Mouse (Mus musculus) liver, adult 2 months (tissue): ENCODE data around the gene Abhd12. TPM values are rescaled to one million over a fixed set of nuclear protein-coding genes. Genes with fewer than 3 reads are reported as not detected.

Experiments
- DNase-seq: peaks from one replicate; pipeline ENCODE4 v3.0.0-alpha.2; 2011; ENCODE audit warnings: low read depth, low spot score; ENCODE audit errors: extremely low read depth
- H3K27ac ChIP-seq: fragments of 200-500 bp; replicated peaks from 2 replicates; pipeline ENCODE4 v1.5.1; 2012; ENCODE audit warnings: low read depth, mild to moderate bottlenecking, control low read depth, inconsistent platforms, low read length; ENCODE audit not compliant: insufficient read depth
- H3K27me3 ChIP-seq: fragments of 200-500 bp; 2 replicates; pipeline ENCODE4 v1.6.1; 2012; ENCODE audit warnings: mild to moderate bottlenecking, moderate library complexity, low read length, inconsistent platforms; ENCODE audit not compliant: control insufficient read depth, insufficient read depth
- H3K36me3 ChIP-seq: fragments of 200-500 bp; 2 replicates; pipeline ENCODE4 v1.6.1; 2012; ENCODE audit warnings: low read length, inconsistent platforms; ENCODE audit not compliant: control insufficient read depth, insufficient read depth
- H3K4me1 ChIP-seq: fragments of 200-500 bp; 2 replicates; pipeline ENCODE4 v1.6.1; 2011; ENCODE audit warnings: low read length; ENCODE audit not compliant: control insufficient read depth, insufficient read depth
- H3K4me3 ChIP-seq: fragments of 200-500 bp; 2 replicates; pipeline ENCODE4 v1.5.1; 2011; ENCODE audit warnings: low read depth, mild to moderate bottlenecking, control low read depth, low read length, moderate library complexity; ENCODE audit not compliant: insufficient read depth
- H3K79me2 ChIP-seq: fragments of 200-500 bp; 2 replicates; pipeline ENCODE4 v1.6.1; 2012; ENCODE audit warnings: inconsistent platforms, mild to moderate bottlenecking, low read length, moderate library complexity; ENCODE audit not compliant: control insufficient read depth, insufficient read depth
- H3K9ac ChIP-seq: fragments of 200-500 bp; 2 replicates; pipeline ENCODE4 v1.6.1; 2012; ENCODE audit warnings: low read depth, mild to moderate bottlenecking, control low read depth, inconsistent platforms, low read length
- CTCF ChIP-seq: fragments of 200-500 bp; IDR thresholded peaks from 2 replicates; pipeline ENCODE4 v1.5.1; 2011; ENCODE audit warnings: low read depth, low read length, control low read depth
- POLR2A ChIP-seq: fragments of 200-500 bp; IDR thresholded peaks from 2 replicates; pipeline ENCODE4 v1.6.1; 2011; ENCODE audit warnings: low read length, control low read depth; ENCODE audit not compliant: insufficient read depth; ENCODE audit errors: extremely low read depth
- WGBS: fragments of 180-500 bp; shearing (Covaris S2); methylation state at CpG from one replicate; pipeline ENCODE4 v1.1.7; 2018; 5-methylcytosine and 5-hydroxymethylcytosine counted together
- polyA plus RNA-seq: library from polyadenylated mRNA; depleted of rRNA; stranded (reverse); fragments of >200 nt; gene quantifications from 2 replicates; pipeline ENCODE4 v1.2.3, GENCODE M21; 2012; rRNA removed
- total RNA-seq: library from RNA; depleted of rRNA; stranded (reverse); fragments of >200 nt; gene quantifications from 2 replicates; pipeline ENCODE4 v1.2.3, GENCODE M21; 2014; rRNA removed

Gene Abhd12
- total and polyA plus RNA-seq, 2 experiments: 26.3 to 33.4 TPM

- Histone ChIP-seq H3K4me1 (peaks cover 6% of the 10 kb centered on the region), H3K27ac (no peak overlapping the region), H3K9ac (no peak overlapping the region), H3K36me3 (no peaks in the 10 kb centered on the region), H3K27me3 (no peaks in the 10 kb centered on the region), H3K79me2 (no peaks in the 10 kb centered on the region), H3K4me3 (no peak overlapping the region)
- TF ChIP-seq CTCF (no peak), POLR2A (no peak)
- WGBS: 21% methylated on average over 4 of the region's 4 CpGs
- peak; percentile 55 for DNase-seq
Measured at GRCm38 (mm10) chr2:150788768-150789550, 115.6 kb downstream of the Abhd12 start.

- TF ChIP-seq CTCF (no peak), POLR2A (no peak)
- DNase-seq: no peak
- H3K9ac ChIP-seq: peak overlapping the region; percentile 67; the same call in 1 of the 2 replicates
- H3K4me3 ChIP-seq: peak overlapping the region; percentile 91
- no peaks in the 10 kb centered on the region for H3K36me3 ChIP-seq
- H3K27me3 ChIP-seq: no peaks in the 10 kb centered on the region
- 4% methylated on average over 23 of the region's 23 CpGs for WGBS
- no peak overlapping the region for H3K27ac ChIP-seq
- peaks cover 6% of the 10 kb centered on the region for H3K4me1 ChIP-seq
- H3K79me2 ChIP-seq: no peaks in the 10 kb centered on the region
Measured at GRCm38 (mm10) chr2:150787234-150787771, 117.2 kb downstream of the Abhd12 start.

- Histone ChIP-seq H3K36me3 (no peaks in the 10 kb centered on the region), H3K27me3 (no peaks in the 10 kb centered on the region), H3K4me3 (peak within 1 kb of the TSS; percentile 91), H3K27ac (no peak within 1 kb of the TSS), H3K9ac (peak within 1 kb of the TSS; percentile 67), H3K79me2 (no peaks in the 10 kb centered on the region), H3K4me1 (peaks cover 6% of the 10 kb centered on the region)
- 2% methylated on average over 56 of the region's 58 CpGs for WGBS
- DNase-seq: peak; percentile 73
- no peak for TF ChIP-seq CTCF
- peak; percentile 69 for TF ChIP-seq POLR2A
Measured at GRCm38 (mm10) chr2:150786251-150787180, 118.0 kb downstream of the Abhd12 start, which contains the start of gene Pygb. Pygb (plus strand) TSS chr2:150786735.

GRCm38 (mm10) chr2:150782801-150783200 is 121.7 kb downstream of the Abhd12 start:
- TF ChIP-seq CTCF (no peak), POLR2A (no peak)
- Histone ChIP-seq H3K4me3 (no peak overlapping the region), H3K36me3 (no peaks in the 10 kb centered on the region), H3K27ac (no peak overlapping the region), H3K27me3 (no peaks in the 10 kb centered on the region), H3K9ac (no peak overlapping the region), H3K4me1 (peaks cover 3% of the 10 kb centered on the region; the same call in 1 of the 2 replicates), H3K79me2 (no peaks in the 10 kb centered on the region)
- 93% methylated on average over 2 of the region's 2 CpGs for WGBS
- no peak for DNase-seq

Other genes starting within 250 kb of the Abhd12 start
- 0.47 and 0.83 TPM in 2 replicates for gene Acss1, start 236.2 kb downstream of the Abhd12 start, total RNA-seq
- 0.29 and 0.47 TPM in 2 replicates for gene Acss1, start 236.2 kb downstream of the Abhd12 start, polyA plus RNA-seq
- not detected in 2 replicates for gene Vsx1, start 215.4 kb downstream of the Abhd12 start, total RNA-seq
- gene Vsx1, start 215.4 kb downstream of the Abhd12 start, polyA plus RNA-seq: not detected in 2 replicates
- gene Entpd6, start 155.7 kb downstream of the Abhd12 start, total RNA-seq: 3.9 and 6.6 TPM in 2 replicates
- 8.4 and 8.9 TPM in 2 replicates for gene Entpd6, start 155.7 kb downstream of the Abhd12 start, polyA plus RNA-seq
- 4.8 and 6.0 TPM in 2 replicates for gene Pygb, start 118.0 kb downstream of the Abhd12 start, total RNA-seq
- gene Pygb, start 118.0 kb downstream of the Abhd12 start, polyA plus RNA-seq: 2.5 and 3.3 TPM in 2 replicates
- gene Gins1, start 659 bp upstream of the Abhd12 start, total RNA-seq: 4.4 and 5.4 TPM in 2 replicates
- 2.0 and 2.7 TPM in 2 replicates for gene Gins1, start 659 bp upstream of the Abhd12 start, polyA plus RNA-seq
- 0.37 and 0.40 TPM in 2 replicates for gene Ninl, start 134.6 kb upstream of the Abhd12 start, total RNA-seq
- gene Ninl, start 134.6 kb upstream of the Abhd12 start, polyA plus RNA-seq: 0.22 and 0.29 TPM in 2 replicates
- gene Nanp, start 134.7 kb upstream of the Abhd12 start, total RNA-seq: 8.3 and 11.8 TPM in 2 replicates
- 3.0 and 3.5 TPM in 2 replicates for gene Nanp, start 134.7 kb upstream of the Abhd12 start, polyA plus RNA-seq
- gene Gm14151, start 187.6 kb upstream of the Abhd12 start, total RNA-seq: not detected in 2 replicates
- gene Gm14151, start 187.6 kb upstream of the Abhd12 start, polyA plus RNA-seq: not detected in 2 replicates
- gene Gm14147, start 193.5 kb upstream of the Abhd12 start, total RNA-seq: not detected in 2 replicates
- not detected in 2 replicates for gene Gm14147, start 193.5 kb upstream of the Abhd12 start, polyA plus RNA-seq